Mouse (Mus musculus): ENCODE data around the gene Gm4778. TPM values are rescaled to one million over a fixed set of nuclear protein-coding genes. Genes with fewer than 3 reads are reported as not detected.

Gene Gm4778
- polyA plus RNA-seq, 2 experiments = not detected

- no peaks in the 10 kb centered on the region for H3K27me3 ChIP-seq (ENCODE audit: control insufficient read depth, insufficient read depth, low read length)
- peak; percentile 74 to 77 (median 76) for DNase-seq (ENCODE audit: low read depth in 3 of 3, low spot score in 3 of 3)
- peak within 1 kb of the TSS; percentile 77 for H3K4me2 ChIP-seq (ENCODE audit: low read depth)
- H3K9ac ChIP-seq (replicated peaks) = peak within 1 kb of the TSS; percentile 64
- WGBS (ENCODE audit: insufficient replicate concordance) = 2% methylated on average over 47 of the region's 47 CpGs
- no peaks in the 10 kb centered on the region for H3K36me3 ChIP-seq (replicated peaks; ENCODE audit: control insufficient read depth, insufficient read depth, low read depth)
- H3K4me3 ChIP-seq (ENCODE audit: insufficient read depth in 1 of 2, low read depth in 2 of 2, low read length in 2 of 2) = peak within 1 kb of the TSS; percentile 67 to 88
- H3K9me3 ChIP-seq (ENCODE audit: control insufficient read depth, low read length) = no peaks in the 10 kb centered on the region
- no peak; the same call in 1 of the 2 replicates for TF ChIP-seq CTCF (IDR thresholded peaks at IDR 0.05; ENCODE audit: low read depth)
- peak; percentile 24; the same call in 1 of the 2 replicates for TF ChIP-seq EP300 (IDR thresholded peaks at IDR 0.05; ENCODE audit: low read depth)
- ATAC-seq (ENCODE audit: insufficient read depth) = peak; percentile 100
- 0 out of 2 replicates have a peak within 1 kb of the TSS, but pooled peaks have one; percentile 23 for H3K27ac ChIP-seq
- peaks cover 3 to 9% of the 10 kb centered on the region in 2 experiments; a peak in 1 of 4 replicates for H3K4me1 ChIP-seq (replicated peaks; ENCODE audit: control insufficient read depth in 2 of 2, insufficient read depth in 2 of 2, low read length in 1 of 2)
Measured at GRCm38 (mm10) chr3:94309633-94310363, 46.0 kb downstream of the Gm4778 start, which contains the start of gene Them4. Gene Them4 (plus strand): TSS chr3:94310089.

- Histone ChIP-seq H3K27ac (0 out of 2 replicates have a peak overlapping the region, but pooled peaks have one; percentile 23), H3K4me1 (replicated peaks; ENCODE audit: control insufficient read depth in 2 of 2, insufficient read depth in 2 of 2, low read length in 1 of 2) (peaks cover 3 to 9% of the 10 kb centered on the region in 2 experiments; a peak in 1 of 4 replicates), H3K27me3 (ENCODE audit: control insufficient read depth, insufficient read depth, low read length) (no peaks in the 10 kb centered on the region), H3K4me2 (ENCODE audit: low read depth) (peak overlapping the region; percentile 77), H3K9me3 (ENCODE audit: control insufficient read depth, low read length) (no peaks in the 10 kb centered on the region), H3K36me3 (replicated peaks; ENCODE audit: control insufficient read depth, insufficient read depth, low read depth) (no peaks in the 10 kb centered on the region), H3K4me3 (ENCODE audit: insufficient read depth in 1 of 2, low read depth in 2 of 2, low read length in 2 of 2) (peak overlapping the region; percentile 67 to 88), H3K9ac (replicated peaks) (peak overlapping the region; percentile 55)
- DNase-seq (ENCODE audit: low read depth in 3 of 3, low spot score in 3 of 3) = no peak
- TF ChIP-seq CTCF (IDR thresholded peaks at IDR 0.05; ENCODE audit: low read depth) (no peak), EP300 (IDR thresholded peaks at IDR 0.05; ENCODE audit: low read depth) (no peak)
- WGBS (ENCODE audit: insufficient replicate concordance) = 37% methylated on average over 7 of the region's 7 CpGs
- no peak for ATAC-seq (ENCODE audit: insufficient read depth)
Measured at GRCm38 (mm10) chr3:94310491-94310890, 46.7 kb downstream of the Gm4778 start.

- H3K9ac ChIP-seq (replicated peaks) = no peak overlapping the region
- H3K27me3 ChIP-seq (ENCODE audit: control insufficient read depth, insufficient read depth, low read length) = no peaks in the 10 kb centered on the region
- peak overlapping the region; percentile 77 for H3K4me2 ChIP-seq (ENCODE audit: low read depth)
- no peak for DNase-seq (ENCODE audit: low read depth in 3 of 3, low spot score in 3 of 3)
- H3K4me3 ChIP-seq (ENCODE audit: insufficient read depth in 1 of 2, low read depth in 2 of 2, low read length in 2 of 2) = peak overlapping the region; percentile 67 to 88; a peak in 2 of 4 replicates
- H3K9me3 ChIP-seq (ENCODE audit: control insufficient read depth, low read length) = no peaks in the 10 kb centered on the region
- TF ChIP-seq CTCF (IDR thresholded peaks at IDR 0.05; ENCODE audit: low read depth) = no peak
- no peak for TF ChIP-seq EP300 (IDR thresholded peaks at IDR 0.05; ENCODE audit: low read depth)
- H3K36me3 ChIP-seq (replicated peaks; ENCODE audit: control insufficient read depth, insufficient read depth, low read depth) = no peaks in the 10 kb centered on the region
- ATAC-seq (ENCODE audit: insufficient read depth) = no peak
- no peak overlapping the region for H3K27ac ChIP-seq
- 68% methylated on average over 6 of the region's 6 CpGs for WGBS (ENCODE audit: insufficient replicate concordance)
- peaks cover 3 to 9% of the 10 kb centered on the region in 2 experiments; a peak in 1 of 4 replicates for H3K4me1 ChIP-seq (replicated peaks; ENCODE audit: control insufficient read depth in 2 of 2, insufficient read depth in 2 of 2, low read length in 1 of 2)
Measured at GRCm38 (mm10) chr3:94310911-94311310, 47.1 kb downstream of the Gm4778 start.

GRCm38 (mm10) chr3:94311376-94311775, 47.5 kb downstream of the Gm4778 start:
- H3K27ac ChIP-seq = no peak overlapping the region
- DNase-seq (ENCODE audit: low read depth in 3 of 3, low spot score in 3 of 3) = no peak

More at GRCm38 (mm10) chr3:94311376-94311775, 47.5 kb downstream of the Gm4778 start:
- Histone ChIP-seq H3K36me3 (replicated peaks; ENCODE audit: control insufficient read depth, insufficient read depth, low read depth) (no peaks in the 10 kb centered on the region), H3K4me1 (replicated peaks; ENCODE audit: control insufficient read depth in 2 of 2, insufficient read depth in 2 of 2, low read length in 1 of 2) (peaks cover 3 to 9% of the 10 kb centered on the region in 2 experiments; a peak in 1 of 4 replicates), H3K4me2 (ENCODE audit: low read depth) (no peak overlapping the region; the same call in 1 of the 2 replicates), H3K9ac (replicated peaks) (no peak overlapping the region), H3K27me3 (ENCODE audit: control insufficient read depth, insufficient read depth, low read length) (no peaks in the 10 kb centered on the region), H3K4me3 (ENCODE audit: insufficient read depth in 1 of 2, low read depth in 2 of 2, low read length in 2 of 2) (no peak overlapping the region), H3K9me3 (ENCODE audit: control insufficient read depth, low read length) (no peaks in the 10 kb centered on the region)
- WGBS (ENCODE audit: insufficient replicate concordance) = 72% methylated on average over 4 of the region's 4 CpGs
- ATAC-seq (ENCODE audit: insufficient read depth) = no peak
- TF ChIP-seq EP300 (IDR thresholded peaks at IDR 0.05; ENCODE audit: low read depth) = no peak
- TF ChIP-seq CTCF (IDR thresholded peaks at IDR 0.05; ENCODE audit: low read depth) = no peak

Other genes starting within 250 kb of the Gm4778 start
- not detected in 2 replicates for gene Gm9125, start 209.2 kb upstream of the Gm4778 start, polyA plus RNA-seq (2012; rRNA removed)
- not detected in 2 replicates for gene Gm9125, start 209.2 kb upstream of the Gm4778 start, polyA plus RNA-seq (2014; fragmentation: Nextera tagmentation; extraction: Ambion mirVana)
- gene Gm10697, start 191.4 kb upstream of the Gm4778 start, polyA plus RNA-seq (2012; rRNA removed) = not detected in 2 replicates
- not detected in 2 replicates for gene Gm10697, start 191.4 kb upstream of the Gm4778 start, polyA plus RNA-seq (2014; fragmentation: Nextera tagmentation; extraction: Ambion mirVana)
- gene Gm10696, start 85.8 kb upstream of the Gm4778 start, polyA plus RNA-seq (2012; rRNA removed) = not detected in 2 replicates
- not detected in 2 replicates for gene Gm10696, start 85.8 kb upstream of the Gm4778 start, polyA plus RNA-seq (2014; fragmentation: Nextera tagmentation; extraction: Ambion mirVana)
- not detected in 2 replicates for gene Gm5286, start 67.3 kb upstream of the Gm4778 start, polyA plus RNA-seq (2012; rRNA removed)
- gene Gm5286, start 67.3 kb upstream of the Gm4778 start, polyA plus RNA-seq (2014; fragmentation: Nextera tagmentation; extraction: Ambion mirVana) = not detected in 2 replicates
- gene Them4, start 46.1 kb downstream of the Gm4778 start, polyA plus RNA-seq (2012; rRNA removed) = 0.76 and 1.2 TPM in 2 replicates
- gene Them4, start 46.1 kb downstream of the Gm4778 start, polyA plus RNA-seq (2014; fragmentation: Nextera tagmentation; extraction: Ambion mirVana) = 2.7 and 2.8 TPM in 2 replicates
- gene Them5, start 78.1 kb downstream of the Gm4778 start, polyA plus RNA-seq (2012; rRNA removed) = not detected in 2 replicates
- gene Them5, start 78.1 kb downstream of the Gm4778 start, polyA plus RNA-seq (2014; fragmentation: Nextera tagmentation; extraction: Ambion mirVana) = not detected in 2 replicates
- gene C2cd4d, start 98.4 kb downstream of the Gm4778 start, polyA plus RNA-seq (2012; rRNA removed) = 0.04 and 0.05 TPM in 2 replicates
- 0.14 and 0.23 TPM in 2 replicates for gene C2cd4d, start 98.4 kb downstream of the Gm4778 start, polyA plus RNA-seq (2014; fragmentation: Nextera tagmentation; extraction: Ambion mirVana)
- gene Rorc, start 108.8 kb downstream of the Gm4778 start, polyA plus RNA-seq (2012; rRNA removed) = 0.75 and 0.78 TPM in 2 replicates
- gene Rorc, start 108.8 kb downstream of the Gm4778 start, polyA plus RNA-seq (2014; fragmentation: Nextera tagmentation; extraction: Ambion mirVana) = 0.77 and 0.88 TPM in 2 replicates
- gene Lingo4, start 134.5 kb downstream of the Gm4778 start, polyA plus RNA-seq (2012; rRNA removed) = 0.01 TPM in 2 replicates
- gene Lingo4, start 134.5 kb downstream of the Gm4778 start, polyA plus RNA-seq (2014; fragmentation: Nextera tagmentation; extraction: Ambion mirVana) = 0.04 TPM in 1 of 2 replicates, not detected in the other
- 1.0 and 3.0 TPM in 2 replicates for gene Tdrkh, start 149.2 kb downstream of the Gm4778 start, polyA plus RNA-seq (2012; rRNA removed)
- 8.6 and 9.0 TPM in 2 replicates for gene Tdrkh, start 149.2 kb downstream of the Gm4778 start, polyA plus RNA-seq (2014; fragmentation: Nextera tagmentation; extraction: Ambion mirVana)
- 22.7 and 35.1 TPM in 2 replicates for gene Mrpl9, start 179.3 kb downstream of the Gm4778 start, polyA plus RNA-seq (2012; rRNA removed)
- gene Mrpl9, start 179.3 kb downstream of the Gm4778 start, polyA plus RNA-seq (2014; fragmentation: Nextera tagmentation; extraction: Ambion mirVana) = 33.3 and 35.2 TPM in 2 replicates
- gene Oaz3, start 179.9 kb downstream of the Gm4778 start, polyA plus RNA-seq (2012; rRNA removed) = 0.02 TPM in 1 of 2 replicates, not detected in the other
- not detected in 2 replicates for gene Oaz3, start 179.9 kb downstream of the Gm4778 start, polyA plus RNA-seq (2014; fragmentation: Nextera tagmentation; extraction: Ambion mirVana)
- gene Celf3, start 214.3 kb downstream of the Gm4778 start, polyA plus RNA-seq (2012; rRNA removed) = 0.07 and 0.79 TPM in 2 replicates
- gene Celf3, start 214.3 kb downstream of the Gm4778 start, polyA plus RNA-seq (2014; fragmentation: Nextera tagmentation; extraction: Ambion mirVana) = not detected in 2 replicates
- not detected in 2 replicates for gene Riiad1, start 216.3 kb downstream of the Gm4778 start, polyA plus RNA-seq (2012; rRNA removed)
- not detected in 2 replicates for gene Riiad1, start 216.3 kb downstream of the Gm4778 start, polyA plus RNA-seq (2014; fragmentation: Nextera tagmentation; extraction: Ambion mirVana)